8 mouse cellular contexts compared by ENCODE assay signal in the genomic region with DNA sequence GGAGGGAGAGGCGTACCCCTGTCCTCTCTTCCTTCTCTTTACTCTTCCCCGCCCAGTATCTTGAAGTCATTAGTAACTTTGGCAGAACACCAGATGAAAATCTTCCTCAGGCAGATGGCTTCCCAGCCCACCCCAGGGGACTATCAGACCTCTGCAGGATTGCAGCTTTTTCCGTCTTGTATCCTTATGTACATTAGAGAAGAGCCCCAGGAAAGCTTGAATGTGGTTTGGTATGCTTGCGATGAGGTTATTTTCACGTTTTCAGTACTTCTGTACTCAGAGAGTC. TPM values are rescaled to one million over a fixed set of nuclear protein-coding genes. Genes with fewer than 3 reads are reported as not detected.
DNase-seq lines count a peak whose midpoint lies in the region; ATAC-seq and TF ChIP-seq lines count a peak whose summit lies in the region.

No protein-coding gene starts in this region.

- peak overlapping the region; percentile 82 for H3K9ac ChIP-seq in hindbrain, embryonic 11.5 days (ENCODE audit: low read depth, low read length)
- peak overlapping the region; percentile 77 for H3K9ac ChIP-seq in lung, postnatal 0 days (replicated peaks; ENCODE audit: low read depth)
- peak overlapping the region; percentile 94 for H3K9ac ChIP-seq in stomach, embryonic 14.5 days (replicated peaks; ENCODE audit: low read depth, low read length)

- no peaks in the 10 kb centered on the region for H3K27me3 ChIP-seq in hindbrain, embryonic 11.5 days (ENCODE audit: control insufficient read depth, insufficient read depth, low read length)
- no peaks in the 10 kb centered on the region for H3K27me3 ChIP-seq in lung, postnatal 0 days (replicated peaks; ENCODE audit: insufficient read depth, low read length)
- H3K27me3 ChIP-seq in stomach, embryonic 14.5 days (ENCODE audit: control insufficient read depth, insufficient read depth, low read length): no peaks in the 10 kb centered on the region

- H3K9me3 ChIP-seq in hindbrain, embryonic 11.5 days (ENCODE audit: control insufficient read depth, low read length): no peaks in the 10 kb centered on the region
- H3K9me3 ChIP-seq in lung, postnatal 0 days (ENCODE audit: low read length): no peaks in the 10 kb centered on the region
- H3K9me3 ChIP-seq in stomach, embryonic 14.5 days (ENCODE audit: control insufficient read depth, low read depth, low read length): no peaks in the 10 kb centered on the region

- peak overlapping the region; percentile 57 for H3K4me2 ChIP-seq in hindbrain, embryonic 11.5 days (replicated peaks; ENCODE audit: low read depth, low read length)
- peak overlapping the region; percentile 74 for H3K4me2 ChIP-seq in lung, postnatal 0 days (replicated peaks; ENCODE audit: low read depth, low read length)
- peak overlapping the region; percentile 57 for H3K4me2 ChIP-seq in stomach, embryonic 14.5 days (replicated peaks; ENCODE audit: low read depth, low read length)

- peak overlapping the region; percentile 94 for H3K27ac ChIP-seq in embryonic fibroblast, embryonic 13.5 days (ENCODE audit: insufficient read depth, low read length)
- H3K27ac ChIP-seq in hindbrain, embryonic 11.5 days (ENCODE audit: low read depth, low read length): no peak overlapping the region
- peak overlapping the region; percentile 95 for H3K27ac ChIP-seq in lung, postnatal 0 days (ENCODE audit: low read length)
- H3K27ac ChIP-seq in stomach, embryonic 14.5 days (ENCODE audit: low read length): peak overlapping the region; percentile 21; the same call in 1 of the 2 replicates

- TF ChIP-seq POLR2A in embryonic fibroblast, embryonic 13.5 days (IDR thresholded peaks at IDR 0.05; ENCODE audit: low read depth, low read length): no peak

- 30% methylated on average over 5 of the region's 5 CpGs for WGBS in hindbrain, embryonic 11.5 days
- 11% methylated on average over 5 of the region's 5 CpGs for WGBS in lung, postnatal 0 days
- WGBS in stomach, embryonic 14.5 days: 17% methylated on average over 5 of the region's 5 CpGs

- no peak for ATAC-seq in hindbrain, embryonic 11.5 days (ENCODE audit: low FRiP score)
- ATAC-seq in lung, postnatal 0 days: no peak
- no peak for ATAC-seq in stomach, embryonic 14.5 days (ENCODE audit: insufficient number of reproducible peaks, insufficient read depth, low FRiP score, low read depth)

- H3K4me3 ChIP-seq in embryonic fibroblast, embryonic 13.5 days (ENCODE audit: insufficient read depth, low read length): peak overlapping the region; percentile 99
- H3K4me3 ChIP-seq in hindbrain, embryonic 11.5 days (ENCODE audit: low read depth, low read length): peak overlapping the region; percentile 79
- H3K4me3 ChIP-seq in lung, postnatal 0 days (ENCODE audit: low read depth, low read length): peak overlapping the region; percentile 83
- H3K4me3 ChIP-seq in stomach, embryonic 14.5 days (ENCODE audit: low read depth, low read length): peak overlapping the region; percentile 66

- peaks cover 4% of the 10 kb centered on the region for H3K4me1 ChIP-seq in embryonic fibroblast, embryonic 13.5 days (ENCODE audit: control insufficient read depth, insufficient read depth, low read length)
- H3K4me1 ChIP-seq in hindbrain, embryonic 11.5 days (replicated peaks; ENCODE audit: control insufficient read depth, insufficient read depth, low read length): no peaks in the 10 kb centered on the region
- peaks cover 12% of the 10 kb centered on the region; the same call in 1 of the 2 replicates for H3K4me1 ChIP-seq in lung, postnatal 0 days (ENCODE audit: insufficient read depth, low read depth, low read length)
- H3K4me1 ChIP-seq in stomach, embryonic 14.5 days (ENCODE audit: control insufficient read depth, insufficient read depth, low read length): peaks cover 23% of the 10 kb centered on the region

- no peaks in the 10 kb centered on the region for H3K36me3 ChIP-seq in hindbrain, embryonic 11.5 days (ENCODE audit: control insufficient read depth, insufficient read depth, low read length)
- H3K36me3 ChIP-seq in lung, postnatal 0 days (ENCODE audit: insufficient read depth, low read length): no peaks in the 10 kb centered on the region; the same call in 1 of the 2 replicates
- H3K36me3 ChIP-seq in stomach, embryonic 14.5 days (ENCODE audit: control insufficient read depth, insufficient read depth, low read length): peaks cover 3% of the 10 kb centered on the region; the same call in 1 of the 2 replicates

- no peak; the same call in 1 of the 2 replicates for TF ChIP-seq EP300 in lung, postnatal 0 days (IDR thresholded peaks at IDR 0.05)

- peak; percentile 94 for DNase-seq in heart, adult 11 months
- DNase-seq in heart, postnatal 4 days: no peak
- DNase-seq in MN1 (ENCODE audit: low spot score): peak; percentile 83
- DNase-seq in hindbrain, embryonic 11.5 days (ENCODE audit: low spot score): no peak
- peak; percentile 54 for DNase-seq in lung, postnatal 0 days (ENCODE audit: low spot score)
- no peak for DNase-seq in thymus, adult 18-20 months

- TF ChIP-seq CTCF in embryonic fibroblast, embryonic 13.5 days (IDR thresholded peaks at IDR 0.05; ENCODE audit: borderline replicate concordance, insufficient read depth, low read length): no peak
- TF ChIP-seq CTCF in lung, postnatal 0 days (IDR thresholded peaks at IDR 0.05): no peak

RNA-seq across cellular contexts. Expression of a gene that starts 1.6 kb away (rescaled TPM):
- 100 to 1,000 TPM; 358 to 362 TPM for total RNA-seq in heart, postnatal 4 days (2021)
- polyA plus RNA-seq in embryonic fibroblast, embryonic 13.5 days (2011; ENCODE audit: insufficient read length, low read depth, missing spikeins): 780 and 861 TPM in 2 replicates
- polyA plus RNA-seq in hindbrain, embryonic 11.5 days (2014; fragmentation: Nextera tagmentation; extraction: Ambion mirVana): 104 and 164 TPM in 2 replicates
- 467 and 484 TPM in 2 replicates for polyA plus RNA-seq in lung, postnatal 0 days (2015; fragmentation: Nextera tagmentation; extraction: Ambion mirVana)
- polyA plus RNA-seq in stomach, embryonic 14.5 days (2014; fragmentation: Nextera tagmentation; extraction: Ambion mirVana): 148 and 186 TPM in 2 replicates

RNA-seq across cellular contexts. Expression of a gene that starts 24.7 kb away (rescaled TPM):
- total RNA-seq in heart, postnatal 4 days (2021): under 1 TPM in 1 of 2 experiments, not detected in 1; 0.09 TPM
- 0.33 and 0.48 TPM in 2 replicates for polyA plus RNA-seq in embryonic fibroblast, embryonic 13.5 days (2011; ENCODE audit: insufficient read length, low read depth, missing spikeins)
- polyA plus RNA-seq in hindbrain, embryonic 11.5 days (2014; fragmentation: Nextera tagmentation; extraction: Ambion mirVana): 1.2 and 1.6 TPM in 2 replicates
- polyA plus RNA-seq in lung, postnatal 0 days (2015; fragmentation: Nextera tagmentation; extraction: Ambion mirVana): 0.33 and 0.52 TPM in 2 replicates
- polyA plus RNA-seq in stomach, embryonic 14.5 days (2014; fragmentation: Nextera tagmentation; extraction: Ambion mirVana): 0.13 and 0.29 TPM in 2 replicates

RNA-seq across cellular contexts. Expression of a gene that starts 50.6 kb away (rescaled TPM):
- total RNA-seq in heart, postnatal 4 days (2021): 10 to 100 TPM; 14.9 to 16.7 TPM
- 31.9 and 33.4 TPM in 2 replicates for polyA plus RNA-seq in embryonic fibroblast, embryonic 13.5 days (2011; ENCODE audit: insufficient read length, low read depth, missing spikeins)
- polyA plus RNA-seq in hindbrain, embryonic 11.5 days (2014; fragmentation: Nextera tagmentation; extraction: Ambion mirVana): 22.8 and 24.2 TPM in 2 replicates
- 7.6 and 10.4 TPM in 2 replicates for polyA plus RNA-seq in lung, postnatal 0 days (2015; fragmentation: Nextera tagmentation; extraction: Ambion mirVana)
- 17.6 and 21.3 TPM in 2 replicates for polyA plus RNA-seq in stomach, embryonic 14.5 days (2014; fragmentation: Nextera tagmentation; extraction: Ambion mirVana)

Comparison
In these comparisons a context has a peak if more than half of its experiments do, and no peak if none do; other contexts are left out.
1. DNase-seq: peak in heart, adult 11 months (single experiment), MN1 (single experiment) and lung, postnatal 0 days (single experiment); none in heart, postnatal 4 days (single experiment), hindbrain, embryonic 11.5 days (single experiment) and thymus, adult 18-20 months (0 of 2).
2. Peak in every context shown above with its lines, with median percentiles within 50 percentile points of each other: H3K4me3 ChIP-seq, H3K4me2 ChIP-seq and H3K9ac ChIP-seq.